In the genomic region with DNA sequence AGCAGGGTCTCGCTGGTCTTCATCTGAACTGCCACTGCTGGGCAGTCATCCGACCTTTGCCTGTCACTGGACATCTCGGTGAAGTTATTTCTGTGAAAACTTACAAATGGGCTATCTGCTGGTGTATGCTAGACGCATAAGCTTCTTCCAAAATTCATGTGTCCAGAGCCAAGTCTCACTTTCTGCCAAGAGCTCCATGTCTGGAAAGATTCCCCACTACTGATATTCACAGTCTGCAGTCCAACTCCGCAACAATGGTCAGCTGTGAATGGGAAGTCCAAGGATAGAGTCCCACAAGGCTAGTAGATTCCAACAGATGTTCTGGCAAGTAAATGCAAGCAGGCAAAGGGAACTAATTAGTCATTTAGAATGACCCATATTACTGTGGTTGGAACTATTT, we compare ENCODE assay signal across 17 mouse cellular contexts. TPM values are rescaled to one million over a fixed set of nuclear protein-coding genes. Genes with fewer than 3 reads are reported as not detected.
DNase-seq lines count a peak whose midpoint lies in the region.
"Had no signal": no experiment of that assay in that cellular context is flagged by ENCODE, and none has a peak within 500 bp of the region (broad histone marks: within the 10 kb centered on the region; RNA-seq: fewer than 3 reads in every experiment).

No protein-coding gene starts in this region.

- intact Hi-C loops in heart, postnatal 10 days (cut with DNase I): no loop called here

- peak; percentile 11 to 17 for DNase-seq in cerebellum, postnatal 10 days
- no peak for DNase-seq in cerebellum, postnatal 36 days
- peak; percentile 11 for DNase-seq in urinary bladder, postnatal 14 days (ENCODE audit: low spot score)
- no peak for DNase-seq in urinary bladder, postnatal 10 days (ENCODE audit: low spot score)
- DNase-seq in heart, postnatal 10 days: peak; percentile 63 to 78
- no peak for DNase-seq in adrenal gland, postnatal 25 days
- DNase-seq in spleen, adult 12 weeks (ENCODE audit: low spot score): no peak
- no peak for DNase-seq in left cerebral cortex, adult 11 months (ENCODE audit: low spot score)
- DNase-seq: adrenal gland, postnatal 10 days; cerebellum, adult 11-12 months; cerebellum, postnatal 25 days; forebrain, postnatal 0 days; left cerebral cortex, postnatal 4 days; liver; midbrain, embryonic 14.5 days; thymus, adult 2 months had no signal

RNA-seq across cellular contexts. Expression of gene Mrps33, which starts 17.9 kb away (rescaled TPM):
- total RNA-seq in heart, postnatal 10 days (2021): 10 to 100 TPM; 88.1 to 88.4 TPM
- total RNA-seq in adrenal gland, postnatal 25 days (2021): 71.2 and 76.7 TPM in 2 replicates

RNA-seq across cellular contexts. Expression of gene Tmem178b, which starts 44.3 kb away (rescaled TPM):
- under 1 TPM; 0.52 to 0.55 TPM for total RNA-seq in heart, postnatal 10 days (2021)
- total RNA-seq in adrenal gland, postnatal 25 days (2021): 20.9 and 33.9 TPM in 2 replicates
- total RNA-seq: megakaryocyte, adult 5-6 weeks had no signal

Comparison
In these comparisons a context has a peak if more than half of its experiments do, and no peak if none do; other contexts are left out.
1. DNase-seq: peak in cerebellum, postnatal 10 days (2 of 2), urinary bladder, postnatal 14 days (single experiment) and heart, postnatal 10 days (2 of 2); none in cerebellum, postnatal 36 days (0 of 2), urinary bladder, postnatal 10 days (single experiment), adrenal gland, postnatal 25 days (single experiment), spleen, adult 12 weeks (single experiment) and left cerebral cortex, adult 11 months (single experiment).
2. RNA of gene Tmem178b, which starts 44.3 kb away (total RNA-seq): 20.9 to 33.9 TPM in adrenal gland, postnatal 25 days; 0.52 to 0.55 TPM in heart, postnatal 10 days; every median in the first group is over 10 times any median in the second.